Comparison of ENCODE assay signal across 8 mouse cellular contexts in genomic region chr12:98347550-98348318, GRCm38 (mm10).
DNase-seq lines count a peak whose midpoint lies in the region; TF ChIP-seq lines count a peak whose summit lies in the region.

No protein-coding gene starts in this region.

- no peaks in the 10 kb centered on the region for H3K9me3 ChIP-seq in CH12.LX (replicated peaks; ENCODE audit: low read length)

- H3K4me3 ChIP-seq in CH12.LX (replicated peaks in 1 of 3; ENCODE audit: low read depth in 2 of 3, low read length in 2 of 3, poor library complexity in 1 of 3) = no peak overlapping the region
- H3K4me3 ChIP-seq in left cerebral cortex, adult 2 months = no peak overlapping the region
- no peak overlapping the region for H3K4me3 ChIP-seq in small intestine, adult 2 months (ENCODE audit: low read depth, low read length)

- dilution Hi-C loops in CH12.LX (cut with MboI; ENCODE audit: extremely low pct_ligation_motif_present, extremely low pct_unique_long_range_greater_than_20kb, low sequenced_read_pairs) = no loop called here

- TF ChIP-seq RAD21 in CH12.LX (IDR thresholded peaks at IDR 0.05; ENCODE audit: low read depth, low read length) = peak; percentile 65

- no peaks in the 10 kb centered on the region for H3K27me3 ChIP-seq in CH12.LX (replicated peaks)
- no peaks in the 10 kb centered on the region for H3K27me3 ChIP-seq in small intestine, adult 2 months (ENCODE audit: control insufficient read depth, insufficient read depth, low read length)

- no peak overlapping the region for H3K9ac ChIP-seq in CH12.LX (ENCODE audit: insufficient read depth, low read depth)

- H3K36me3 ChIP-seq in CH12.LX (replicated peaks in 1 of 2; ENCODE audit: control insufficient read depth in 1 of 2, insufficient read depth in 1 of 2, low read length in 1 of 2) = no peaks in the 10 kb centered on the region
- H3K36me3 ChIP-seq in small intestine, adult 2 months (ENCODE audit: control insufficient read depth, insufficient read depth, low read length) = no peaks in the 10 kb centered on the region

- no peak for TF ChIP-seq POLR2A in CH12.LX (IDR thresholded peaks at IDR 0.05; ENCODE audit: low read depth, low read length)
- no peak for TF ChIP-seq POLR2A in small intestine, adult 2 months (IDR thresholded peaks at IDR 0.05; ENCODE audit: low read depth, low read length)

- in situ Hi-C loops in CH12.LX (cut with MboI; ENCODE audit: low pct_ligation_motif_present, low pct_unique_long_range_greater_than_20kb, low sequenced_read_pairs) = no loop called here

- H3K4me1 ChIP-seq in CH12.LX (ENCODE audit: control insufficient read depth in 1 of 2, insufficient read depth in 2 of 2) = peaks cover 5 to 35% of the 10 kb centered on the region in 2 experiments
- no peaks in the 10 kb centered on the region for H3K4me1 ChIP-seq in small intestine, adult 2 months (ENCODE audit: control insufficient read depth, insufficient read depth, insufficient read length, low read length)

- 66% methylated on average over 13 of the region's 13 CpGs for WGBS in small intestine, adult 2 months

- no peak overlapping the region for H3K27ac ChIP-seq in CH12.LX (ENCODE audit: insufficient read depth, low read depth)
- no peak overlapping the region for H3K27ac ChIP-seq in left cerebral cortex, adult 2 months
- no peak overlapping the region for H3K27ac ChIP-seq in small intestine, adult 2 months (ENCODE audit: insufficient read depth, low read depth, low read length)

- H3K79me2 ChIP-seq in CH12.LX (replicated peaks; ENCODE audit: control insufficient read depth, extremely low read depth, insufficient read depth, poor library complexity, severe bottlenecking) = no peaks in the 10 kb centered on the region

- peak; percentile 69 to 81 for TF ChIP-seq CTCF in CH12.LX (conservative IDR thresholded peaks at IDR 0.05 in 1 of 2, IDR thresholded peaks at IDR 0.05 in 1 of 2; ENCODE audit: low read depth in 2 of 2, low read length in 2 of 2)
- peak; percentile 65 for TF ChIP-seq CTCF in left cerebral cortex, adult 2 months (IDR thresholded peaks at IDR 0.05)
- 0 out of 2 replicates have a peak, but pooled peaks have one; percentile 4 for TF ChIP-seq CTCF in small intestine, adult 2 months (IDR thresholded peaks at IDR 0.05; ENCODE audit: extremely low read depth, insufficient read length, insufficient replicate concordance, low read depth, low read length)

- H3K4me2 ChIP-seq in CH12.LX (ENCODE audit: insufficient read depth, low read depth, poor library complexity, severe bottlenecking) = no peak overlapping the region

- DNase-seq in layer of hippocampus, adult 11-12 months (ENCODE audit: low spot score) = peak; percentile 78
- no peak for DNase-seq in layer of hippocampus, adult 9-10 months (ENCODE audit: low spot score)
- DNase-seq in CH12.LX (ENCODE audit: extremely low read depth) (peak; percentile 85), WW6 (ENCODE audit: low read depth, low spot score) (peak; percentile 5)
- DNase-seq in embryo, embryonic 10 days (ENCODE audit: low spot score) = peak; percentile 23
- DNase-seq in left cerebral cortex, adult 2 months (ENCODE audit: extremely low spot score in 1 of 2, low spot score in 2 of 2) = peak; percentile 40 to 47
- DNase-seq in gastrocnemius, postnatal 25 days = no peak

- intact Hi-C loops in left cerebral cortex, adult 2 months (cut with DNase I) = loop anchor here (1.0 kb wide), 2 partner anchors 19 to 67 kb away; no protein-coding TSS in a partner anchor

- TF ChIP-seq EP300 in CH12.LX (IDR thresholded peaks at IDR 0.05; ENCODE audit: low read length) = no peak

TF ChIP-seq in CH12.LX, 34 proteins besides CTCF, POLR2A, EP300 and RAD21:
- TF ChIP-seq ZNF384 (IDR thresholded peaks at IDR 0.05; ENCODE audit: low read depth, low read length) = peak; percentile 79
- no peak for TF ChIP-seq ZKSCAN1 (IDR thresholded peaks at IDR 0.05; ENCODE audit: borderline replicate concordance, low read depth, low read length)
- TF ChIP-seq USF2 (conservative IDR thresholded peaks at IDR 0.05; ENCODE audit: low read depth, low read length) = no peak
- TF ChIP-seq SMC3 (IDR thresholded peaks at IDR 0.05; ENCODE audit: low read depth, low read length) = peak; percentile 80
- TF ChIP-seq MYC (IDR thresholded peaks at IDR 0.05; ENCODE audit: low read depth, low read length) = peak; percentile 66; the same call in 1 of the 2 replicates
- TF ChIP-seq IRF4 (IDR thresholded peaks at IDR 0.05; ENCODE audit: low read depth, low read length) = peak; percentile 26; the same call in 1 of the 2 replicates
- no peak for TF ChIP-seq TCF12 (IDR thresholded peaks at IDR 0.05; ENCODE audit: low read depth, low read length)
- no peak for TF ChIP-seq NELFE (IDR thresholded peaks at IDR 0.05; ENCODE audit: low read depth, low read length)
- TF ChIP-seq MXI1 (IDR thresholded peaks at IDR 0.05; ENCODE audit: low read depth, low read length) = no peak
- TF ChIP-seq ZMIZ1 (IDR thresholded peaks at IDR 0.05; ENCODE audit: low read depth, low read length) = no peak
- no peak for TF ChIP-seq KAT2A (IDR thresholded peaks at IDR 0.05; ENCODE audit: insufficient replicate concordance, low read length)
- no peak for TF ChIP-seq ELF1 (IDR thresholded peaks at IDR 0.05; ENCODE audit: low read depth, low read length)
- no peak for TF ChIP-seq JUND (conservative IDR thresholded peaks at IDR 0.05; ENCODE audit: low read depth, low read length)
- TF ChIP-seq HCFC1 (IDR thresholded peaks at IDR 0.05; ENCODE audit: low read depth, low read length) = no peak
- TF ChIP-seq MAX (IDR thresholded peaks at IDR 0.05; ENCODE audit: low read length) = 0 out of 2 replicates have a peak, but pooled peaks have one; percentile 15
- TF ChIP-seq NRF1 (IDR thresholded peaks at IDR 0.05; ENCODE audit: low read depth, low read length) = peak; percentile 82
- no peak for TF ChIP-seq MEF2A (IDR thresholded peaks at IDR 0.05; ENCODE audit: borderline replicate concordance, low read depth, low read length)
- no peak for TF ChIP-seq UBTF (IDR thresholded peaks at IDR 0.05; ENCODE audit: low read depth, low read length)
- no peak for TF ChIP-seq GABPA (IDR thresholded peaks at IDR 0.05; ENCODE audit: insufficient replicate concordance, low read depth, low read length)

Comparison
In these comparisons a context has a peak if more than half of its experiments do, and no peak if none do; other contexts are left out.
1. DNase-seq: peak in layer of hippocampus, adult 11-12 months (single experiment), CH12.LX (single experiment), WW6 (single experiment), embryo, embryonic 10 days (single experiment) and left cerebral cortex, adult 2 months (2 of 2); none in layer of hippocampus, adult 9-10 months (single experiment) and gastrocnemius, postnatal 25 days (single experiment).
2. CTCF ChIP-seq: peak in every context shown above with its lines; median percentile 75 in CH12.LX; 65 in left cerebral cortex, adult 2 months; 4 in small intestine, adult 2 months.